Mouse (Mus musculus) A20 (cell line): ENCODE results near the gene Cyp2b19.
A peak's percentile ranks its signal among the peaks of the same experiment; 100 is the strongest.
"Not testable (repeated sequence)": the region's sequence is repeated elsewhere in the genome, so short reads cannot be mapped to it uniquely, and the experiment has no call there.

Experiments
- DNase-seq: peaks from one replicate; pipeline ENCODE4 v3.0.0-alpha.2; 2011; ENCODE audit warnings: low read depth, low spot score

The Cyp2b19 gene

DNA sequence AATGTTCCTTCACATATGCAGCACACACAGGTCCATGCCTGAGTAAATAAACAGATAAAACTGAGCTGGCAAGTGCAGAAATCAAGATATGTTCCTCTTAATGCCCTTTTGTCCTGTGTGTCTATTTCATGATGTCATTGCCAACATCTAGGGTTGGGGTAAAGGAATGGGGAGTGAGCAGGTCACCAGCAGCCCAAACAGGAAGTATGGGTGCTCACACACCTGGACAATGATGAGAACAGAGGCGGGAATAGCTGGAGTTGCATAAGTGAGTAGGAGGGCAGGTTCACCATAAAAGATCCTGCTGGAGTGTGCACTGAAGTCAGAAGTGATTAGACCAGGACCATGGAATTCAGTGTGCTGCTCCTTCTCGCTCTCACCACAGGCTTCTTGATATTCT is at the start of gene Cyp2b19:
Gene Cyp2b19, plus strand, starts transcription at position 301 of the 400 bp plus-strand sequence.
- no peak for DNase-seq

GRCm38 (mm10) chr7:26711061-26711460 is 45.9 kb upstream of the Cyp2b19 start:
- no peak for DNase-seq

- DNase-seq, result no peak
Measured at GRCm38 (mm10) chr7:26738940-26739339, 18.0 kb upstream of the Cyp2b19 start.

- DNase-seq, result no peak
Measured at GRCm38 (mm10) chr7:26743948-26744347, 13.0 kb upstream of the Cyp2b19 start.

- no peak for DNase-seq
Measured at GRCm38 (mm10) chr7:26745486-26745885, 11.5 kb upstream of the Cyp2b19 start.

GRCm38 (mm10) chr7:26767084-26767483 is 10.1 kb downstream of the Cyp2b19 start:
- no peak for DNase-seq

- no peak for DNase-seq
Measured at GRCm38 (mm10) chr7:26769881-26770470, 13.0 kb downstream of the Cyp2b19 start.

DNA sequence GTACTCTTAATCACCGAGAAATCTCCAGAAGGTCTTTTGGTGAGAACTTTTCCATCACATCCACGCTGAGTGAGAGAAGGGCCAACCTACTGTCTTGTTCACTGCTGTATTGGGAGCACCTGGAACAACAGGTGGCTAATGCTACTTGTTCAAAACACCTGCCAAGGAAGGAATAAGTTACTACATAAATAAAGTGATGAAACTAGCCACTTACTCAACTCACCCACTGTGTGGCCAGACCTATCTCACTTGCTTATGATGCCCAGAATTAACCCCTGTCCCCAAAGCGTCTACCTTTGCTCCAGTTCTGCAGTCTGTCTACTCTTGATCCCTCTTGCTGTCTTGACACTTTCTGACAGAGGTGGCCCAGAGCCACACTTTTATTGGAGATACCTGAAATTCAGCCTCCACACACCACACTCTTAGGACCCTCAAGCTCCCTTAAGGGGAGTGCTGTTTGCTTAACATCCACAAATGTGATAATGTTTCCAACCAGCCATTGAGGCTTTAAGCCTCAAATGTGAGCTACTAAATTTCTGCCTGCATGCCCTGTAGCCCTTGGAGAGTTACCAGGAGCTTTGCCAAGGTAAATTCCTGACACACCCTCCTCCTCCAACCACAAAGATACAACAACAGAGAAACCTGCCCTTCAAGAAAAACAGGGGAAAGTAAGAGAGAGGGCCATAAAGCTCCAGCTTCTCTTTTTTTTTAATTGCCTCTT is 16.1 kb downstream of the Cyp2b19 start:
- DNase-seq, result no peak

- peak; percentile 5 for DNase-seq
Measured at GRCm38 (mm10) chr7:26775866-26776265, 18.9 kb downstream of the Cyp2b19 start.

- no peak for DNase-seq
Measured at GRCm38 (mm10) chr7:26777806-26778205, 20.9 kb downstream of the Cyp2b19 start.

DNA sequence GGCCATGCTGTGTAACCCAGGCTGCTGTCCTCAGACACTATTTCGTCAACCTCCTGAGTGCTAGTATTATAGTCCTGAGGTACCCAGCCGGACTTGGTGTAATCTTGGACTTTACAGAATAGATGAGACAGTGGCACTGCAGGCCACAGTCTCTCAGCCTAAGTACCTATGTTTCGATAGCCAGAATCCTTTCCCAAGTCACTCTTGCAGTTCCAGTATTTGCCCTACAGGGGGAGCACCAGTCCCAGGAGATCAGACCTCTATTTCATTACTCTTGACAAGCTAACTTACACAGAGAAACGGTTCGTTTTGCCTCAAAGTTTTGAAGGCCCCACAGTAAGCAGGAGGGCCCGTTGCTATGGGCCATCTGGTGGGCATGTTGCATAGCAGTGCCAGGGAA is 21.5 kb downstream of the Cyp2b19 start:
- DNase-seq, result peak; percentile 5

DNA sequence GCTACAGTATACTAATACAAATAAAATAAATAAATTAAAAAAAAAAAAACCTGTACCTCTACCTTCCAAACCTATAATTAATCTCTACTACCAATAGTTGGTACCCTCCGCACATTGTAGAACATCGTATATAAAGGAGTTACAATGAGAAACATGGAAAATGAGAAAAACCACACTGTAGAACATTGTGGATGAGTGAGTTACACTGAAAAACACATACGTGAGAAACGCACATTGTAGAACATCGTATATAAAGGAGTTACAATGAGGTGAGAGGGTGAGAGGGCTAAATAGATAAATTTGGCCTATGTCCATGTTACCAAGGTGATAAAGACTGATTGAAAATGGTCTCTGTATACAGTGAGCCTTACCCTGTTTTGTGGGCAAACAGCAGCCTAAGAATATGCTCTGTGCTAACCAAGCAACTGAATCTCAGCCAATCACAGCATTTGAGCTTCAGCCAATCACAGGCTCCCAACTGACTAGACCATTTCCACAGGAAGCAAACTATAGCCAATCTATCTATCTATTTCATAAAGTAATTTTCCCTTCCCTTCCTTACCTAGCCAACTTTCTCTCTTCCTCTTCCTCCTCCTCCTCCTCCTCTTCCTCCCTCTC is 23.0 kb downstream of the Cyp2b19 start:
- no peak for DNase-seq

DNA sequence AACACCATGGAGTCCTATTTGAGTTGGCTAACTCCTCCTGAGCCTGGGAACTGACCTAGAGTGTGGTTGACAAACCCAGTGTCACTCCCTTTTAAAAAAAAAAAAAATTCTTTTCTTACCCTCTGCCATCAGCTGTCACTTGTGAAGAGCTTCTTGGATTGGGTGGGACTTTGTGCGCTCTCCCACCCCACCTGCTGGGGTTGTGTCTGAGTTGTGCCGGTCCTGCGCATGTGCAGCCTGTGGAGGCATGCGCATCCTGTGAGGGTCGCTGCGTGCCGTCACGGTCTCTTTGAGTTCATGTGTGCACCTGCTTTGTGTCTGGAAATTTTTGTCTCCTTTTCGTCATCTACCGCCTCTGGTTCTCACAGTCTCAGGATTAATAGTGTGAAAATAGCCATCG is 23.6 kb downstream of the Cyp2b19 start:
- no peak for DNase-seq

GRCm38 (mm10) chr7:26780998-26781766 is 24.2 kb downstream of the Cyp2b19 start:
- no peak for DNase-seq

GRCm38 (mm10) chr7:26781767-26782131 is 24.8 kb downstream of the Cyp2b19 start:
- DNase-seq, result no peak

DNA sequence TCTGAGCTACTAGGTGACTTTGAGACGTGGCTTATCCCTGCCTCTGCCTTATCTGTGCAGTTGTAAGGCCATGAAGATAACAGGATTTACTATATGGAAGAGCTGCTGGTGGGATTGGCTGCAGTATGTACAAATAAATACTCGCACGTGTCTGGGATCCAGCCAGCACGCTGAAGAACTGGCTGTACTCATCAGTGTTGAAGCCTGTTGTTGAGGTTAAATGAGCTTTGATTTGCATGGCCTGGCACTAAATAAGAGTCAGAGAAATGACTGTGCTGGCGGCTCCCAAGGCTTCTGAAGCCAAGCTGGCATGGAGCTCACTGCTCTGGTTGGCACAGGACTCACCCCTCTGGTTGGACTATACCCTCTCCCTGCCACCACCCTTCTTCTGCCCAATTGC is 26.2 kb downstream of the Cyp2b19 start:
- DNase-seq, result no peak

GRCm38 (mm10) chr7:26786013-26786412 is 29.1 kb downstream of the Cyp2b19 start:
- DNase-seq, result not testable (repeated sequence)

- no peak for DNase-seq
Measured at GRCm38 (mm10) chr7:26789984-26790383, 33.0 kb downstream of the Cyp2b19 start.

- DNase-seq, result no peak
Measured at GRCm38 (mm10) chr7:26800104-26800503, 43.2 kb downstream of the Cyp2b19 start.

DNA sequence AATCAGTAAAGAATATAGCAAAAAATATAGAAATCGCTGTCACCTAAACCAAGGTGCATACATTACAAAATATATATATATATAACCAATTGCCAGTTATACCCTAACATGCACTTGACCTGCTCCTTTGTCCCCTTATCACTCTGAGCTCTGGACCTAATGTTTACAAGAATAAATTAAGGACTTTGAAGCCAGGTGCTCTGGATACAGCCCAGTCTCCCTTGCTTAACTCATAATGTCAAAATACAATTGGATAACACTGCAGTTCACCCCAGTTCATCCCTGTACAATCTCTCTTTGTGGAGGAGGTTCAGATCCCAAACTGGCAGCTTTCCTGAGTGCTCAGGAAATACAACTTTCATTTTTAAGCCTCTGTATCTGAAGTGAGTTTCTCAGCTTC is 44.1 kb downstream of the Cyp2b19 start:
- no peak for DNase-seq

- no peak for DNase-seq
Measured at GRCm38 (mm10) chr7:26808592-26808991, 51.6 kb downstream of the Cyp2b19 start, which contains the start of gene Cyp2g1. Gene Cyp2g1 (plus strand): TSS chr7:26808892.
